Mouse (Mus musculus) lung, embryonic 14.5 days (tissue): Measurements from ENCODE around the gene Osbpl8. TPM values are rescaled to one million over a fixed set of nuclear protein-coding genes. Genes with fewer than 3 reads are reported as not detected.

Experiments
- ATAC-seq: fragments of 200-750 bp; cut with Nextera tagmentation; 2 replicates; pipeline ENCODE4 v1.8.0; 2017; ENCODE audit warnings: mild to moderate bottlenecking, moderate TSS enrichment, moderate library complexity; ENCODE audit not compliant: insufficient read depth
- DNase-seq: peaks from one replicate; pipeline ENCODE4 v3.0.0-alpha.2; 2015
- H3K27ac ChIP-seq: fragments of 300-500 bp; sonication (generic); 2 replicates; pipeline ENCODE4 v1.5.1; 2014; ENCODE audit warnings: low read depth, mild to moderate bottlenecking, moderate library complexity
- H3K27me3 ChIP-seq: fragments of 300-500 bp; sonication (generic); 2 replicates; pipeline ENCODE4 v1.6.1; 2014; ENCODE audit warnings: low read length, control low read depth; ENCODE audit not compliant: insufficient read depth
- H3K36me3 ChIP-seq: fragments of 300-500 bp; sonication (generic); 2 replicates; pipeline ENCODE4 v1.6.1; 2014; ENCODE audit warnings: control low read depth; ENCODE audit not compliant: insufficient read depth
- H3K4me1 ChIP-seq: fragments of 300-500 bp; sonication (generic); 2 replicates; pipeline ENCODE4 v1.6.1; 2014; ENCODE audit warnings: antibody characterized with exemption, control low read depth; ENCODE audit not compliant: insufficient read depth
- H3K4me2 ChIP-seq: fragments of 300-500 bp; sonication (generic); 2 replicates; pipeline ENCODE4 v1.6.1; 2014; ENCODE audit warnings: mild to moderate bottlenecking
- H3K4me3 ChIP-seq: fragments of 300-500 bp; sonication (generic); 2 replicates; pipeline ENCODE4 v1.5.1; 2014; ENCODE audit warnings: low read depth, low read length
- H3K9ac ChIP-seq: fragments of 300-500 bp; sonication (generic); 2 replicates; pipeline ENCODE4 v1.6.1; 2014
- H3K9me3 ChIP-seq: fragments of 300-500 bp; sonication (generic); 2 replicates; pipeline ENCODE4 v1.6.1; 2016; ENCODE audit warnings: low read depth, low read length, control low read depth
- CTCF ChIP-seq: IDR thresholded peaks from 2 replicates; pipeline ENCODE4 v1.5.1; 2016; ENCODE audit warnings: antibody characterized with exemption, low read depth
- WGBS: fragments of 180-500 bp; shearing (Covaris S2); extraction: QIAGEN DNeasy Blood & Tissue Kit; methylation state at CpG from one replicate; pipeline ENCODE4 v1.1.7; 2014; 5-methylcytosine and 5-hydroxymethylcytosine counted together
- polyA plus RNA-seq: library from polyadenylated mRNA; unstranded; fragments of >200 nt; fragmentation: Nextera tagmentation; extraction: Ambion mirVana; gene quantifications from 2 replicates; pipeline ENCODE4 v1.2.1, GENCODE M21; 2014

Osbpl8 gene
- polyA plus RNA-seq, 1 experiment from 2014 or later, result 10.8 TPM

GRCm38 (mm10) chr10:111149761-111150160 lies 14.8 kb upstream of the Osbpl8 start:
- H3K36me3 ChIP-seq, result no peaks in the 10 kb centered on the region
- DNase-seq (peak; percentile 16), ATAC-seq (no peak)
- no peak overlapping the region for H3K4me2 ChIP-seq
- no peak overlapping the region for H3K27ac ChIP-seq
- TF ChIP-seq CTCF, result no peak
- no peaks in the 10 kb centered on the region for H3K4me1 ChIP-seq
- H3K9me3 ChIP-seq, result no peaks in the 10 kb centered on the region
- 57% methylated on average over 5 of the region's 5 CpGs for WGBS
- H3K4me3 ChIP-seq, result no peak overlapping the region
- H3K9ac ChIP-seq, result no peak overlapping the region
- H3K27me3 ChIP-seq, result no peaks in the 10 kb centered on the region

- DNase-seq, result no peak
- Histone ChIP-seq H3K9ac (no peak overlapping the region), H3K9me3 (no peaks in the 10 kb centered on the region), H3K4me3 (no peak overlapping the region), H3K36me3 (no peaks in the 10 kb centered on the region), H3K27ac (no peak overlapping the region), H3K4me2 (no peak overlapping the region), H3K27me3 (no peaks in the 10 kb centered on the region), H3K4me1 (no peaks in the 10 kb centered on the region)
- ATAC-seq, result no peak
- 90% methylated on average over 3 of the region's 3 CpGs for WGBS
- no peak for TF ChIP-seq CTCF
Measured at GRCm38 (mm10) chr10:111155065-111155464, 9.5 kb upstream of the Osbpl8 start.

GRCm38 (mm10) chr10:111155571-111155970 lies 9.0 kb upstream of the Osbpl8 start:
- 33% methylated on average over 7 of the region's 7 CpGs for WGBS
- DNase-seq (no peak), ATAC-seq (no peak)
- Histone ChIP-seq H3K27me3 (no peaks in the 10 kb centered on the region), H3K4me3 (no peak overlapping the region), H3K36me3 (no peaks in the 10 kb centered on the region), H3K4me1 (no peaks in the 10 kb centered on the region), H3K27ac (no peak overlapping the region), H3K9me3 (no peaks in the 10 kb centered on the region), H3K4me2 (no peak overlapping the region), H3K9ac (no peak overlapping the region)
- no peak for TF ChIP-seq CTCF

- H3K9ac ChIP-seq, result no peak overlapping the region
- H3K9me3 ChIP-seq, result no peaks in the 10 kb centered on the region
- TF ChIP-seq CTCF, result no peak
- WGBS, result 75% methylated on average over 29 of the region's 29 CpGs
- H3K4me3 ChIP-seq, result no peak overlapping the region
- no peaks in the 10 kb centered on the region for H3K4me1 ChIP-seq
- H3K27ac ChIP-seq, result no peak overlapping the region
- ATAC-seq, result no peak
- no peak for DNase-seq
- no peaks in the 10 kb centered on the region for H3K27me3 ChIP-seq
- no peaks in the 10 kb centered on the region for H3K36me3 ChIP-seq
- H3K4me2 ChIP-seq, result no peak overlapping the region
Measured at GRCm38 (mm10) chr10:111156394-111157190, 8.0 kb upstream of the Osbpl8 start.

- WGBS, result 65% methylated on average over 7 of the region's 7 CpGs
- no peak overlapping the region for H3K4me2 ChIP-seq
Measured at GRCm38 (mm10) chr10:111157241-111157659, 7.3 kb upstream of the Osbpl8 start.

GRCm38 (mm10) chr10:111159789-111160522 lies 4.6 kb upstream of the Osbpl8 start:
- no peaks in the 10 kb centered on the region for H3K36me3 ChIP-seq
- H3K27ac ChIP-seq, result no peak overlapping the region
- no peak for DNase-seq
- H3K27me3 ChIP-seq, result no peaks in the 10 kb centered on the region
- H3K4me1 ChIP-seq, result no peaks in the 10 kb centered on the region
- no peak for TF ChIP-seq CTCF
- no peak overlapping the region for H3K4me3 ChIP-seq
- no peak overlapping the region for H3K4me2 ChIP-seq
- WGBS, result 70% methylated on average over 5 of the region's 5 CpGs
- H3K9me3 ChIP-seq, result no peaks in the 10 kb centered on the region
- no peak for ATAC-seq
- H3K9ac ChIP-seq, result no peak overlapping the region

More at GRCm38 (mm10) chr10:111157241-111157659, 7.3 kb upstream of the Osbpl8 start:
- Histone ChIP-seq H3K27me3 (no peaks in the 10 kb centered on the region), H3K4me3 (no peak overlapping the region), H3K27ac (no peak overlapping the region), H3K9me3 (no peaks in the 10 kb centered on the region), H3K4me1 (no peaks in the 10 kb centered on the region), H3K36me3 (no peaks in the 10 kb centered on the region), H3K9ac (no peak overlapping the region)
- DNase-seq (no peak), ATAC-seq (no peak)
- no peak for TF ChIP-seq CTCF

- H3K9me3 ChIP-seq, result no peaks in the 10 kb centered on the region
- no peaks in the 10 kb centered on the region for H3K36me3 ChIP-seq
- ATAC-seq (no peak), DNase-seq (no peak)
- WGBS, result 85% methylated on average over 3 of the region's 3 CpGs
- no peak overlapping the region for H3K9ac ChIP-seq
- H3K27ac ChIP-seq, result no peak overlapping the region
- TF ChIP-seq CTCF, result no peak
- no peak overlapping the region for H3K4me2 ChIP-seq
- H3K4me3 ChIP-seq, result no peak overlapping the region
- H3K4me1 ChIP-seq, result no peaks in the 10 kb centered on the region
- no peaks in the 10 kb centered on the region for H3K27me3 ChIP-seq
Measured at GRCm38 (mm10) chr10:111160540-111160939, 4.0 kb upstream of the Osbpl8 start.
